Comparison of ENCODE assay signal across 8 mouse cellular contexts in genomic region chrX:143058829-143059228, GRCm38 (mm10). TPM values are rescaled to one million over a fixed set of nuclear protein-coding genes. Genes with fewer than 3 reads are reported as not detected.
DNase-seq lines count a peak whose midpoint lies in the region; ATAC-seq and TF ChIP-seq lines count a peak whose summit lies in the region.

No protein-coding gene starts in this region.

- peak; percentile 81 for ATAC-seq in embryonic facial prominence, embryonic 14.5 days (ENCODE audit: low read depth)
- no peak for ATAC-seq in heart, embryonic 11.5 days (replicated peaks; ENCODE audit: insufficient number of reproducible peaks, low FRiP score, low TSS enrichment)
- peak; percentile 60; the same call in 1 of the 2 replicates for ATAC-seq in kidney, embryonic 15.5 days (replicated peaks; ENCODE audit: low FRiP score)

- H3K27me3 ChIP-seq in embryonic facial prominence, embryonic 14.5 days (replicated peaks; ENCODE audit: control insufficient read depth, insufficient read depth, low read length), result peaks cover 6% of the 10 kb centered on the region
- peaks cover 4% of the 10 kb centered on the region; the same call in 1 of the 2 replicates for H3K27me3 ChIP-seq in heart, embryonic 11.5 days (ENCODE audit: control insufficient read depth, insufficient read depth, low read length)
- H3K27me3 ChIP-seq in kidney, embryonic 15.5 days, result peaks cover 53% of the 10 kb centered on the region
- no peaks in the 10 kb centered on the region for H3K27me3 ChIP-seq in liver, adult 2 months (ENCODE audit: control insufficient read depth, insufficient read depth, low read length)
- no peaks in the 10 kb centered on the region for H3K27me3 ChIP-seq in myocyte (ENCODE audit: control insufficient read depth, insufficient read depth, insufficient read length)

- H3K27ac ChIP-seq in embryonic facial prominence, embryonic 14.5 days (replicated peaks; ENCODE audit: low read depth, low read length), result no peak overlapping the region
- no peak overlapping the region for H3K27ac ChIP-seq in heart, embryonic 11.5 days (ENCODE audit: low read depth, low read length)
- H3K27ac ChIP-seq in kidney, embryonic 15.5 days, result no peak overlapping the region
- no peak overlapping the region for H3K27ac ChIP-seq in liver, adult 2 months (replicated peaks; ENCODE audit: insufficient read depth, low read depth, low read length)

- H3K36me3 ChIP-seq in embryonic facial prominence, embryonic 14.5 days (ENCODE audit: control insufficient read depth, insufficient read depth, low read length), result no peaks in the 10 kb centered on the region
- H3K36me3 ChIP-seq in heart, embryonic 11.5 days (ENCODE audit: control insufficient read depth, insufficient read depth, low read length), result no peaks in the 10 kb centered on the region
- no peaks in the 10 kb centered on the region for H3K36me3 ChIP-seq in kidney, embryonic 15.5 days
- H3K36me3 ChIP-seq in liver, adult 2 months (ENCODE audit: control insufficient read depth, insufficient read depth, low read length), result no peaks in the 10 kb centered on the region
- H3K36me3 ChIP-seq in myocyte (ENCODE audit: control insufficient read depth, insufficient read depth), result no peaks in the 10 kb centered on the region

- 14% methylated on average over 12 of the region's 12 CpGs for WGBS in embryonic facial prominence, embryonic 14.5 days
- WGBS in heart, embryonic 11.5 days (ENCODE audit: insufficient replicate concordance), result 15% methylated on average over 12 of the region's 12 CpGs
- WGBS in kidney, embryonic 15.5 days, result 21% methylated on average over 12 of the region's 12 CpGs
- WGBS in liver, adult 2 months, result 2% methylated on average over 12 of the region's 12 CpGs

- no peak for TF ChIP-seq POLR2A in liver, adult 2 months (IDR thresholded peaks at IDR 0.05; ENCODE audit: extremely low read depth, insufficient read depth, low read length)
- no peak for TF ChIP-seq POLR2A in myocyte (IDR thresholded peaks at IDR 0.05; ENCODE audit: insufficient read length, low read depth)

- H3K79me2 ChIP-seq in liver, adult 2 months (ENCODE audit: control insufficient read depth, insufficient read depth, low read length), result no peaks in the 10 kb centered on the region
- no peaks in the 10 kb centered on the region for H3K79me2 ChIP-seq in myocyte (ENCODE audit: control insufficient read depth, insufficient read depth)

- H3K4me2 ChIP-seq in embryonic facial prominence, embryonic 14.5 days (ENCODE audit: low read depth, low read length), result peak overlapping the region; percentile 53
- H3K4me2 ChIP-seq in heart, embryonic 11.5 days, result peak overlapping the region; percentile 59
- H3K4me2 ChIP-seq in kidney, embryonic 15.5 days, result peak overlapping the region; percentile 53
- H3K4me2 ChIP-seq in myocyte (ENCODE audit: low read depth), result peak overlapping the region; percentile 58

- H3K9me3 ChIP-seq in embryonic facial prominence, embryonic 14.5 days (ENCODE audit: control insufficient read depth, low read length), result no peaks in the 10 kb centered on the region
- H3K9me3 ChIP-seq in heart, embryonic 11.5 days (replicated peaks; ENCODE audit: control insufficient read depth, low read length), result no peaks in the 10 kb centered on the region
- H3K9me3 ChIP-seq in kidney, embryonic 15.5 days (replicated peaks), result no peaks in the 10 kb centered on the region

- H3ac ChIP-seq in myocyte (ENCODE audit: control insufficient read depth, insufficient read length), result no peak overlapping the region

- 0 out of 2 replicates have a peak overlapping the region, but pooled peaks have one; percentile 14 for H3K9ac ChIP-seq in embryonic facial prominence, embryonic 14.5 days (ENCODE audit: low read depth, low read length)
- no peak overlapping the region for H3K9ac ChIP-seq in heart, embryonic 11.5 days (ENCODE audit: low read depth, low read length)
- H3K9ac ChIP-seq in kidney, embryonic 15.5 days, result no peak overlapping the region
- no peak overlapping the region for H3K9ac ChIP-seq in liver, adult 2 months (ENCODE audit: low read depth, low read length)

- H3K4me1 ChIP-seq in embryonic facial prominence, embryonic 14.5 days (ENCODE audit: control insufficient read depth, insufficient read depth, low read length), result peaks cover 8% of the 10 kb centered on the region; the same call in 1 of the 2 replicates
- H3K4me1 ChIP-seq in heart, embryonic 11.5 days (ENCODE audit: control insufficient read depth, insufficient read depth, low read length), result no peaks in the 10 kb centered on the region
- 0 out of 2 replicates have a peak, but pooled peaks cover 8% of the 10 kb centered on the region for H3K4me1 ChIP-seq in kidney, embryonic 15.5 days
- H3K4me1 ChIP-seq in liver, adult 2 months (ENCODE audit: control insufficient read depth, insufficient read depth, low read length), result no peaks in the 10 kb centered on the region; the same call in 1 of the 2 replicates

- peak overlapping the region; percentile 11; the same call in 1 of the 2 replicates for H3K4me3 ChIP-seq in embryonic facial prominence, embryonic 14.5 days (ENCODE audit: low read depth, low read length)
- H3K4me3 ChIP-seq in heart, embryonic 11.5 days (ENCODE audit: low read depth, low read length), result no peak overlapping the region
- H3K4me3 ChIP-seq in kidney, embryonic 15.5 days (replicated peaks), result no peak overlapping the region
- no peak overlapping the region for H3K4me3 ChIP-seq in liver, adult 2 months (ENCODE audit: insufficient read depth, low read depth, low read length)
- H3K4me3 ChIP-seq in myocyte, result no peak overlapping the region

- peak; percentile 85 for TF ChIP-seq CTCF in liver, adult 2 months (IDR thresholded peaks at IDR 0.05; ENCODE audit: low read depth, low read length)

- peak; percentile 50 for DNase-seq in A20 (ENCODE audit: low read depth, low spot score)
- peak; percentile 32 to 41 for DNase-seq in adrenal gland, postnatal 4 days (ENCODE audit: low spot score in 2 of 2)
- DNase-seq in embryonic facial prominence, embryonic 14.5 days (ENCODE audit: low spot score), result peak; percentile 74
- DNase-seq in liver, adult 2 months (ENCODE audit: extremely low read depth, low read depth, low spot score), result peak; percentile 11
- peak; percentile 11 to 19 for DNase-seq in spleen, postnatal 36 days (ENCODE audit: low spot score in 2 of 2)

TF ChIP-seq in myocyte, 11 proteins besides CTCF, POLR2A, EP300 and RAD21:
- no peak for TF ChIP-seq REST (IDR thresholded peaks at IDR 0.05; ENCODE audit: insufficient read depth, insufficient read length)
- TF ChIP-seq CEBPB (IDR thresholded peaks at IDR 0.05; ENCODE audit: insufficient read depth, poor library complexity, severe bottlenecking), result no peak
- TF ChIP-seq MYOD1 (IDR thresholded peaks at IDR 0.05; ENCODE audit: control insufficient read depth in 1 of 3, insufficient read length in 2 of 3, low read depth in 2 of 3), result no peak
- no peak for TF ChIP-seq POLR2AphosphoS2 (IDR thresholded peaks at IDR 0.05; ENCODE audit: insufficient read length, low read depth)
- no peak for TF ChIP-seq TCF12 (IDR thresholded peaks at IDR 0.05; ENCODE audit: insufficient read depth, poor library complexity, severe bottlenecking)
TF ChIP-seq in myocyte: peak in this region for 0.

RNA-seq across cellular contexts. Expression of gene Rtl9, which starts 40.6 kb away (rescaled TPM):
- total RNA-seq in adrenal gland, postnatal 4 days (2021), result 1 to 10 TPM; 1.2 to 1.4 TPM
- 2.0 and 2.4 TPM in 2 replicates for polyA plus RNA-seq in embryonic facial prominence, embryonic 14.5 days (2014; fragmentation: Nextera tagmentation; extraction: Ambion mirVana)
- 0.06 and 0.10 TPM in 2 replicates for polyA plus RNA-seq in heart, embryonic 11.5 days (2014; fragmentation: Nextera tagmentation; extraction: Ambion mirVana)
- polyA plus RNA-seq in kidney, embryonic 15.5 days (2015; fragmentation: Nextera tagmentation; extraction: Ambion mirVana), result 0.10 and 0.12 TPM in 2 replicates
- total RNA-seq in liver, adult 2 months (2014; rRNA removed), result not detected in 2 replicates
- not detected in 2 replicates for polyA plus RNA-seq in liver, adult 2 months (2012; rRNA removed)
- 0.02 TPM for polyA plus RNA-seq in myocyte (2012; fragmentation: generic; extraction: Trizol)

Comparison
In these comparisons a context has a peak if more than half of its experiments do, and no peak if none do; other contexts are left out.
1. DNase-seq: peak in every context shown above with its lines; median percentile 74 in embryonic facial prominence, embryonic 14.5 days; 50 in A20; 36 in adrenal gland, postnatal 4 days; 15 in spleen, postnatal 36 days; 11 in liver, adult 2 months.